Comparison of ENCODE assay signal across 8 mouse cellular contexts in the genomic region with DNA sequence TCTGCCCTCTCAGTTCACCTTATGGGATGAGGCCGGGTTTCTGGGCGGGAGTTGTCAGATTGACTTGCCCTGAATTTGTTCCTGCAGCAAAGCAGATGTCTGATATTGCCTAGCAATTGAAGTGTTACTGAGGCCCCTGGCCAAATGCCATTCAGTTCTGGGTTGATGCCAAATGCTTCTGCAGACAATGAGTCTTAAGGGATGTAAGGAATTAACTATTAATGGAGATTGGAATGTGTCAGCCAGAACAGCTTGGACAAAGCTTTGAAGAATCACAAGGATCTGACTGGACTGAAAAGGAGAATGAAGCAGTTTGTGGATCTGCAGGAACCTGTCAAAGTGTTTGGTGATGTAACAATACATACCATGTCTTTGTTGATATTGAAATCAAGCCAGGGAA.
DNase-seq lines count a peak whose midpoint lies in the region; ATAC-seq and TF ChIP-seq lines count a peak whose summit lies in the region.

No protein-coding gene starts in this region.

- no peaks in the 10 kb centered on the region for H3K36me3 ChIP-seq in midbrain, postnatal 0 days (ENCODE audit: insufficient read depth, low read length)
- no peaks in the 10 kb centered on the region for H3K36me3 ChIP-seq in intestine, embryonic 15.5 days

- no peaks in the 10 kb centered on the region for H3K9me3 ChIP-seq in midbrain, postnatal 0 days (ENCODE audit: low read length)
- H3K9me3 ChIP-seq in intestine, embryonic 15.5 days, result no peaks in the 10 kb centered on the region

- no peaks in the 10 kb centered on the region for H3K4me1 ChIP-seq in midbrain, postnatal 0 days (ENCODE audit: insufficient read depth, low read length)
- no peaks in the 10 kb centered on the region for H3K4me1 ChIP-seq in intestine, embryonic 15.5 days (replicated peaks)

- no peak for ATAC-seq in midbrain, postnatal 0 days (ENCODE audit: low FRiP score)
- ATAC-seq in intestine, embryonic 15.5 days, result no peak

- WGBS in midbrain, postnatal 0 days, result 44% methylated on average over 2 of the region's 2 CpGs
- WGBS in intestine, embryonic 15.5 days, result 37% methylated on average over 2 of the region's 2 CpGs

- no peak overlapping the region for H3K4me2 ChIP-seq in midbrain, postnatal 0 days (ENCODE audit: low read depth, low read length, poor library complexity, severe bottlenecking)
- H3K4me2 ChIP-seq in intestine, embryonic 15.5 days (replicated peaks), result no peak overlapping the region

- no peak overlapping the region for H3K27ac ChIP-seq in midbrain, postnatal 0 days (ENCODE audit: low read depth, low read length)
- H3K27ac ChIP-seq in intestine, embryonic 15.5 days, result no peak overlapping the region

- H3K9ac ChIP-seq in midbrain, postnatal 0 days (replicated peaks; ENCODE audit: low read length, poor library complexity, severe bottlenecking), result no peak overlapping the region
- no peak overlapping the region for H3K9ac ChIP-seq in intestine, embryonic 15.5 days

- H3K27me3 ChIP-seq in midbrain, postnatal 0 days (ENCODE audit: insufficient read depth, low read length), result no peaks in the 10 kb centered on the region
- H3K27me3 ChIP-seq in intestine, embryonic 15.5 days (replicated peaks), result no peaks in the 10 kb centered on the region

- no peak for TF ChIP-seq CTCF in midbrain, postnatal 0 days (IDR thresholded peaks at IDR 0.05)

- peak; percentile 45 for DNase-seq in gastrocnemius, postnatal 10 days
- no peak for DNase-seq in gastrocnemius, adult 18-20 months (ENCODE audit: low spot score)
- DNase-seq in ovary, postnatal 36 days (ENCODE audit: low spot score), result peak; percentile 12
- no peak for DNase-seq in ovary, postnatal 10 days (ENCODE audit: low spot score)
- peak; percentile 51 to 65 for DNase-seq in heart, postnatal 10 days
- DNase-seq in midbrain, postnatal 0 days (ENCODE audit: low spot score), result peak; percentile 73
- no peak for DNase-seq in left cerebral cortex, adult 9 months (ENCODE audit: low spot score in 2 of 2)

- intact Hi-C loops in heart, postnatal 10 days (cut with DNase I), result loop anchor here (5.0 kb wide), 2 partner anchors 111 to 246 kb away; a partner anchor contains a TSS

- no peak overlapping the region for H3K4me3 ChIP-seq in midbrain, postnatal 0 days (ENCODE audit: low read depth, low read length)
- H3K4me3 ChIP-seq in intestine, embryonic 15.5 days (replicated peaks), result no peak overlapping the region

Comparison
In these comparisons a context has a peak if more than half of its experiments do, and no peak if none do; other contexts are left out.
1. DNase-seq: peak in gastrocnemius, postnatal 10 days (single experiment), ovary, postnatal 36 days (single experiment), heart, postnatal 10 days (2 of 2) and midbrain, postnatal 0 days (single experiment); none in gastrocnemius, adult 18-20 months (single experiment), ovary, postnatal 10 days (single experiment) and left cerebral cortex, adult 9 months (0 of 2).